Mouse (Mus musculus) stomach, embryonic 14.5 days (tissue): ENCODE data around the gene Eaf1. TPM values are rescaled to one million over a fixed set of nuclear protein-coding genes. Genes with fewer than 3 reads are reported as not detected.
A peak's percentile ranks its signal among the peaks of the same experiment; 100 is the strongest.
"Not testable (repeated sequence)": the region's sequence is repeated elsewhere in the genome, so short reads cannot be mapped to it uniquely, and the experiment has no call there.

Experiments
- ATAC-seq: fragments of 200-750 bp; cut with Nextera tagmentation; 2 replicates; pipeline ENCODE4 v1.8.0; 2017; ENCODE audit warnings: low read depth, moderate TSS enrichment; ENCODE audit not compliant: insufficient number of reproducible peaks, insufficient read depth, low FRiP score
- H3K27ac ChIP-seq: fragments of 300-500 bp; sonication (generic); 2 replicates; pipeline ENCODE4 v1.5.1; 2014; ENCODE audit warnings: mild to moderate bottlenecking, low read length, moderate library complexity, mixed read lengths
- H3K27me3 ChIP-seq: fragments of 300-500 bp; sonication (generic); 2 replicates; pipeline ENCODE4 v1.6.1; 2014; ENCODE audit warnings: low read length, control low read depth, mixed read lengths; ENCODE audit not compliant: control insufficient read depth, insufficient read depth
- H3K36me3 ChIP-seq: fragments of 300-500 bp; sonication (generic); 2 replicates; pipeline ENCODE4 v1.6.1; 2014; ENCODE audit warnings: mild to moderate bottlenecking, control low read depth, low read length, moderate library complexity, mixed read lengths; ENCODE audit not compliant: control insufficient read depth, insufficient read depth
- H3K4me1 ChIP-seq: fragments of 300-500 bp; sonication (generic); 2 replicates; pipeline ENCODE4 v1.6.1; 2014; ENCODE audit warnings: low read length, control low read depth, mixed read lengths; ENCODE audit not compliant: control insufficient read depth, insufficient read depth
- H3K4me2 ChIP-seq: fragments of 300-500 bp; sonication (generic); replicated peaks from 2 replicates; pipeline ENCODE4 v1.6.1; 2014; ENCODE audit warnings: low read depth, low read length, control low read depth
- H3K4me3 ChIP-seq: fragments of 300-500 bp; sonication (generic); 2 replicates; pipeline ENCODE4 v1.5.1; 2014; ENCODE audit warnings: low read depth, low read length, control low read depth
- H3K9ac ChIP-seq: fragments of 300-500 bp; sonication (generic); replicated peaks from 2 replicates; pipeline ENCODE4 v1.6.1; 2014; ENCODE audit warnings: low read depth, mild to moderate bottlenecking, control low read depth, low read length, moderate library complexity, mixed read lengths
- H3K9me3 ChIP-seq: fragments of 300-500 bp; sonication (generic); 2 replicates; pipeline ENCODE4 v1.6.1; 2016; ENCODE audit warnings: low read depth, low read length, control low read depth; ENCODE audit not compliant: control insufficient read depth
- WGBS: fragments of 180-500 bp; shearing (Covaris S2); extraction: QIAGEN DNeasy Blood & Tissue Kit; methylation state at CpG from one replicate; pipeline ENCODE4 v1.1.7; 2014; 5-methylcytosine and 5-hydroxymethylcytosine counted together
- polyA plus RNA-seq: library from polyadenylated mRNA; unstranded; fragments of >200 nt; fragmentation: Nextera tagmentation; extraction: Ambion mirVana; gene quantifications from 2 replicates; pipeline ENCODE4 v1.2.1, GENCODE M21; 2014

Gene Eaf1
- polyA plus RNA-seq, result 21.6 and 22.4 TPM in 2 replicates

DNA sequence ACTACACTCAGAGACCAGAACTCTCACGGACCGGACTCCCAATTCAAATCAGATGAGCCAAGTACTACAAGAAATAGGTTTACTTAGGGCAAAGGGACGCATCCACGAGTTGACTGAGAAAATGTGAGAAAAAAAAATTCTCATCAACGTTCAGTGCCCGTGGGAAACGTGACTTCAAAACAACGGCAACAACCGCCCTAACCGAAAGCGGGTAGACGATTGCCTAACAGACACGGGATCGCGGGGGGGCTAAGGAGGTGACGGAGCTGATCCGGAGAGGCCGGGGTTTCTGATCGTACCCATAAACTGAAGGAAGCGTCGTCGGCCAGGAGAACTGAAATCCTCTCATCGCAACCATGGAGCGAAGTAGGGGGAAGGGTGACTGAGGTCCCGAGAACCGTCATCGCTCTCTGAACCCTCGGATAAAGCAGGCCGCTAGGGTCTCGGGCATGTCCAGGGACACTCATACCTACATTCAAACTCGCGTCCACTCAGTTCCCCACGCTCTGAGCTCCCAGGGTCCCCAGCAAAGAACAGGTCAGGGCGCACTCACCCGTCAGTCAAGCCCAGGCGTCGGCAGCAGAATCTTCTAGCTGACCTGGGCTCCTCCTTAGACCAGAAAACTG is at the start of gene Eaf1:
TSS of gene Eaf1 (plus strand) at position 51 of the 626 bp plus-strand sequence.
- Histone ChIP-seq H3K9ac (peak within 1 kb of the TSS; percentile 89), H3K27me3 (no peaks in the 10 kb centered on the region), H3K27ac (peak within 1 kb of the TSS; percentile 90), H3K4me3 (peak within 1 kb of the TSS; percentile 77), H3K36me3 (peaks cover 20% of the 10 kb centered on the region), H3K9me3 (no peaks in the 10 kb centered on the region), H3K4me1 (peaks cover 11% of the 10 kb centered on the region), H3K4me2 (peak within 1 kb of the TSS; percentile 85)
- peak; percentile 74 for ATAC-seq
- WGBS, result 1% methylated on average over 37 of the region's 37 CpGs

GRCm38 (mm10) chr14:31448994-31449393 is 45.2 kb upstream of the Eaf1 start:
- H3K36me3 ChIP-seq, result no peaks in the 10 kb centered on the region
- H3K9me3 ChIP-seq, result no peaks in the 10 kb centered on the region
- no peak overlapping the region for H3K9ac ChIP-seq
- no peak; the same call in 1 of the 2 replicates for ATAC-seq
- H3K4me3 ChIP-seq, result no peak overlapping the region
- H3K4me1 ChIP-seq, result no peaks in the 10 kb centered on the region
- H3K27me3 ChIP-seq, result no peaks in the 10 kb centered on the region
- peak overlapping the region; percentile 44; the same call in 1 of the 2 replicates for H3K27ac ChIP-seq
- 43% methylated on average over 5 of the region's 5 CpGs for WGBS
- H3K4me2 ChIP-seq, result no peak overlapping the region

DNA sequence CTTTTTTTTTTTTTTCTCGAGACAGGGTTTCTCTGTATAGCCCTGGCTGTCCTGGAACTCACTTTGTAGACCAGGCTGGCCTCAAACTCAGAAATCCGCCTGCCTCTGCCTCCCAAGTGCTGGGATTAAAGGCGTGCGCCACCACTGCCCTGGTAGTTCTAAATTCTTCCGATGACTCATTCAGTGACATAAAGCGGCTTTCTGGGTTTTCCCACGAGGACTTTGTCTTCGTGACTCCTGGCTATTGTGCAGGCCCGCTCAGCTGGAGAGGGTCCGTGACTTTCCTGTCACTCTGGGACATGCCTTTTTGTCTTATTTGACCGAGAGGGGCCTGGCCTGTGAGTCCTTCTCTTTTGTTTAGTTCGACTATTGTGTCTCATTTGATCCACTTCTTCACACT is 40.3 kb upstream of the Eaf1 start:
- not testable (repeated sequence) for H3K4me1 ChIP-seq, H3K36me3 ChIP-seq, ATAC-seq, H3K4me2 ChIP-seq, H3K9ac ChIP-seq, H3K9me3 ChIP-seq, H3K27ac ChIP-seq, H3K27me3 ChIP-seq, H3K4me3 ChIP-seq
- 83% methylated on average over 12 of the region's 12 CpGs for WGBS

DNA sequence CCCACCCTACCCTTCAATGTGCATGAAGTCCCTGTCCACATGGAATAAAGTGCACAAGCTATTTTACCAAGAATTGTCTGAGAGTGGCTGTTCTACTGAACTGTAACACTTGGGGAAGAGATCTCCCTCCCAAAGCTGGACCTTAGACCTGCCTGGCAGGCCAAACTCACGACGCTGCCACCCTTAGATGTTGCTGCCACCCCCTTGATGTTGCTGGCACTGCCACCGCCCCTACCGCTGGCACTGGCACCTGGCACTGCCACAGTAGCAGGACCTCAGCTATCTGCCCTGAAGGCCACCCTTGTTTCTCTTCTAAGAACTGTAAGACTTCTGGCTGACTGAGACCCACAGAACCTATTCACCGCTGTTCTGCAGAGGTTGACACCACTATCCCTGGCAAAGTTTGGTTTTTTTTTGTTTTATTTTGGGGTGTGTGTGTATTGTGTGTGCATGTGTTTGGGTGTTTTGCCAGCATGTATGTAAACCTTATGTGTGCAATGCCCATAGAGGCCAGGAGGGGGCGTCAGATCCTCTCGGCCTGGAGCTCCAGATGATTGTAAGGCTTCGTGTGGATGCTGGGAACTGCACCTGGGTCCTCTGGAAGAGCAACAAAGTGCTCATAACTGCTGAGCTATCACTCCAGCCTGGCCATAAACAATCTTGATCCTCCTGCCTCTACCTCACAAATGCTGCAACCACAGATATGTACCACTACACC is 39.2 kb upstream of the Eaf1 start:
- H3K4me3 ChIP-seq, result no peak overlapping the region
- H3K4me2 ChIP-seq, result no peak overlapping the region
- no peaks in the 10 kb centered on the region for H3K27me3 ChIP-seq
- 84% methylated on average over 8 of the region's 8 CpGs for WGBS
- H3K4me1 ChIP-seq, result peaks cover 6% of the 10 kb centered on the region; the same call in 1 of the 2 replicates
- no peaks in the 10 kb centered on the region for H3K9me3 ChIP-seq
- no peak for ATAC-seq
- no peak overlapping the region for H3K27ac ChIP-seq
- H3K9ac ChIP-seq, result no peak overlapping the region
- no peaks in the 10 kb centered on the region for H3K36me3 ChIP-seq

DNA sequence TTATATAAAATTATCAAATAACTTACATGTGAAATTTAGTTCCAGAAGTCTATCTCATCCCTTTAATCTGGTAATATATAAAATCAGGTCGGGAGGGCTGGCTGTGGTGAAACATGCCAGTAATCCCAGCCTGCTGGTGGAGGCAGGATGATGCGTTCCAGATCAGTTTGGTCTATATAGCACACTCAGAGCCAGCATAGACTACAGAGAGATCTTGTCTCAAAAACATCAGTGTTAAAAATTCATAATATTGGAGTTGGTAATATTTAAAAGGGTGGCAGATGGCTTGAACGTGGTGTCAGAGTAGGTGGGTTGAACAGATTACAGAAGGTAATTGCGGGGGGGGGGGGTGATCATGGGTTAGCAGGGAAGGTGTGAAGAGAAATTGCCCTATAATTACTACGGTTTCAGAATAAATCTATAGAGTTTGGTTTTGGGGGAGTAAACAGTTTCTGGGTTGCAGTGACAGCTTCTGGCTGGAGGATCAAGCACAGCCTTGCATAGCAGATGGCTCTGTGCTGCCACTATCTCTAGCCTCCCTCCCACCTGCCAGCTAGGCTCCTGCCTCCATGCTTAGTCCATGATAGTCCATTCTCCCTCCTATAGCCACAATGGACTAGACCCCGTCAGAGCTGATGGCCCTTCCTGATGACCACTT is 38.0 kb upstream of the Eaf1 start:
- Histone ChIP-seq H3K4me1 (peaks cover 6% of the 10 kb centered on the region; the same call in 1 of the 2 replicates), H3K4me2 (no peak overlapping the region), H3K4me3 (no peak overlapping the region), H3K9me3 (no peaks in the 10 kb centered on the region), H3K36me3 (no peaks in the 10 kb centered on the region), H3K27me3 (no peaks in the 10 kb centered on the region), H3K27ac (no peak overlapping the region), H3K9ac (no peak overlapping the region)
- WGBS, result 81% methylated on average over 6 of the region's 6 CpGs
- ATAC-seq, result no peak

DNA sequence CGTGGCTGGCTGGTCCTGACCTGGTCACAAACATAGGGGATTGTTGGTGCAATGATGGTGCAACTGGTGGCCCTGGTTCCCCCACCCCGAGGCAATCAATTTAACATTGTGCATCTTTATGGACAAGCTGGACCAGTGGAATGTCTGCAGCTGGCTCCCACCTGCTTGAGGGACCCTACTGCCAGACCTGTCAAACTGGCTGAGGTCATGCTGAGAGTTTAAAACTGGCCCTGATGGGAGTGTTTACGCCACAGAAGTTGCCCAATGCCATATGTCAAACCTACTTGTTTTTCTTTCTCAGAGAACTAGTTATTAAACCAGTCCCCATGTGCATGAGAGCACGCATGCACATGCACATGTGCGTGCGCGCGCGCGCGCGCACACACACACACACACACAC is 36.2 kb upstream of the Eaf1 start:
- no peaks in the 10 kb centered on the region for H3K36me3 ChIP-seq
- no peak overlapping the region for H3K4me2 ChIP-seq
- H3K27ac ChIP-seq, result no peak overlapping the region
- 82% methylated on average over 12 of the region's 12 CpGs for WGBS
- H3K9ac ChIP-seq, result no peak overlapping the region
- H3K4me3 ChIP-seq, result no peak overlapping the region
- no peak for ATAC-seq
- no peaks in the 10 kb centered on the region for H3K27me3 ChIP-seq
- peaks cover 9% of the 10 kb centered on the region; the same call in 1 of the 2 replicates for H3K4me1 ChIP-seq
- H3K9me3 ChIP-seq, result no peaks in the 10 kb centered on the region

DNA sequence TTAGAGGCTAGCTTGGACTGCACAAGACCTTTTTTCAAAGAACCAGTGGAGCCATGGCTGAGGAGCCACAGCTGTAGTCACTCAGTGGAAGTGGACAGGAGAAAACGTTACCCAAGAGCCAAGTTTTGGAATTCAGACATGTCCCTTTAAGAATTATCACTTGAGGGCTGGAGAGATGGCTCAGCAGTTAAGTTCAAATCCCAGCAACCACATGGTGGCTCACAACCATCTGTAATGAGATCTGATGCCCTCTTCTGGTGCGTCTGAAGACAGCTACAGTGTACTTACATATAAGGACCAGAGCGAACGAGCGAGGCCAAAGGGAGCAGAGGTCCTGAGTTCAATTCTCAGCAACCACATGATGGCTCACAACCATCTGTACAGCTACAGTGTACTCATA is 32.0 kb upstream of the Eaf1 start:
- 67% methylated on average over 5 of the region's 5 CpGs for WGBS
- not testable (repeated sequence) for H3K4me3 ChIP-seq, ATAC-seq, H3K27me3 ChIP-seq, H3K36me3 ChIP-seq, H3K4me2 ChIP-seq, H3K4me1 ChIP-seq, H3K9ac ChIP-seq, H3K27ac ChIP-seq, H3K9me3 ChIP-seq

GRCm38 (mm10) chr14:31462886-31463285 is 31.3 kb upstream of the Eaf1 start:
- Histone ChIP-seq H3K27ac (peak overlapping the region; percentile 84), H3K9me3 (no peaks in the 10 kb centered on the region), H3K4me3 (no peak overlapping the region), H3K9ac (no peak overlapping the region), H3K4me1 (peaks cover 5% of the 10 kb centered on the region; the same call in 1 of the 2 replicates), H3K4me2 (no peak overlapping the region), H3K36me3 (no peaks in the 10 kb centered on the region), H3K27me3 (no peaks in the 10 kb centered on the region)
- 59% methylated on average over 6 of the region's 6 CpGs for WGBS
- ATAC-seq, result peak; percentile 37; the same call in 1 of the 2 replicates
